Mouse (Mus musculus): ENCODE results near the gene Elp1.
A peak's percentile ranks its signal among the peaks of the same experiment; 100 is the strongest.

Elp1 gene

GRCm38 (mm10) chr4:56801907-56802668 is at the start of gene Elp1, which contains the start of gene Fam206a:
TSS of gene Elp1 (minus strand) at chr4:56802331.
TSS of gene Fam206a (plus strand) at chr4:56802345.
- DNase-seq (ENCODE audit: inconsistent ontology term) = peak; percentile 96

- peak; percentile 70 for DNase-seq (ENCODE audit: inconsistent ontology term)
Observed at GRCm38 (mm10) chr4:56850724-56851123, 48.6 kb upstream of the Elp1 start.

- no peak for DNase-seq (ENCODE audit: inconsistent ontology term)
Observed at GRCm38 (mm10) chr4:56848044-56848443, 45.9 kb upstream of the Elp1 start.

- no peak for DNase-seq (ENCODE audit: inconsistent ontology term)
Observed at GRCm38 (mm10) chr4:56847400-56847799, 45.3 kb upstream of the Elp1 start.

GRCm38 (mm10) chr4:56845896-56846533 is 43.9 kb upstream of the Elp1 start:
- peak; percentile 54 for DNase-seq (ENCODE audit: inconsistent ontology term)

GRCm38 (mm10) chr4:56844911-56845310 is 42.8 kb upstream of the Elp1 start:
- no peak for DNase-seq (ENCODE audit: inconsistent ontology term)

GRCm38 (mm10) chr4:56843963-56844362 is 41.8 kb upstream of the Elp1 start:
- no peak for DNase-seq (ENCODE audit: inconsistent ontology term)

GRCm38 (mm10) chr4:56842501-56842900 is 40.4 kb upstream of the Elp1 start:
- DNase-seq (ENCODE audit: inconsistent ontology term) = no peak

GRCm38 (mm10) chr4:56840297-56840696 is 38.2 kb upstream of the Elp1 start:
- no peak for DNase-seq (ENCODE audit: inconsistent ontology term)

- peak; percentile 50 for DNase-seq (ENCODE audit: inconsistent ontology term)
Observed at GRCm38 (mm10) chr4:56837661-56838060, 35.5 kb upstream of the Elp1 start.

- DNase-seq (ENCODE audit: inconsistent ontology term) = no peak
Observed at GRCm38 (mm10) chr4:56831998-56832397, 29.9 kb upstream of the Elp1 start.

GRCm38 (mm10) chr4:56831013-56831609 is 29.0 kb upstream of the Elp1 start:
- peak; percentile 39 for DNase-seq (ENCODE audit: inconsistent ontology term)

- peak; percentile 98 for DNase-seq (ENCODE audit: inconsistent ontology term)
Observed at GRCm38 (mm10) chr4:56829511-56829921, 27.4 kb upstream of the Elp1 start.

- DNase-seq (ENCODE audit: inconsistent ontology term) = no peak
Observed at GRCm38 (mm10) chr4:56828932-56829331, 26.8 kb upstream of the Elp1 start.

GRCm38 (mm10) chr4:56824231-56824630 is 22.1 kb upstream of the Elp1 start:
- DNase-seq (ENCODE audit: inconsistent ontology term) = no peak

GRCm38 (mm10) chr4:56820017-56820550 is 18.0 kb upstream of the Elp1 start:
- DNase-seq (ENCODE audit: inconsistent ontology term) = no peak

- DNase-seq (ENCODE audit: inconsistent ontology term) = no peak
Observed at GRCm38 (mm10) chr4:56815131-56815530, 13.0 kb upstream of the Elp1 start.

- DNase-seq (ENCODE audit: inconsistent ontology term) = no peak
Observed at GRCm38 (mm10) chr4:56812096-56812495, 10.0 kb upstream of the Elp1 start.

GRCm38 (mm10) chr4:56811642-56812041 is 9.5 kb upstream of the Elp1 start:
- no peak for DNase-seq (ENCODE audit: inconsistent ontology term)

GRCm38 (mm10) chr4:56809050-56809449 is 6.9 kb upstream of the Elp1 start:
- no peak for DNase-seq (ENCODE audit: inconsistent ontology term)

- DNase-seq (ENCODE audit: inconsistent ontology term) = no peak
Observed at GRCm38 (mm10) chr4:56802669-56803150, 579 bp upstream of the Elp1 start.

GRCm38 (mm10) chr4:56791373-56791772 is 10.8 kb downstream of the Elp1 start:
- no peak for DNase-seq (ENCODE audit: inconsistent ontology term)

All from Muller cell, postnatal 12 days (primary cell).